Mouse (Mus musculus) cerebellum, adult 11-12 months (tissue): ENCODE measurements around the gene Ccdc138.
A peak's percentile ranks its signal among the peaks of the same experiment; 100 is the strongest.

Experiments used
- DNase-seq: peaks from one replicate; pipeline ENCODE4 v3.0.0; 2022

Ccdc138 gene

DNA sequence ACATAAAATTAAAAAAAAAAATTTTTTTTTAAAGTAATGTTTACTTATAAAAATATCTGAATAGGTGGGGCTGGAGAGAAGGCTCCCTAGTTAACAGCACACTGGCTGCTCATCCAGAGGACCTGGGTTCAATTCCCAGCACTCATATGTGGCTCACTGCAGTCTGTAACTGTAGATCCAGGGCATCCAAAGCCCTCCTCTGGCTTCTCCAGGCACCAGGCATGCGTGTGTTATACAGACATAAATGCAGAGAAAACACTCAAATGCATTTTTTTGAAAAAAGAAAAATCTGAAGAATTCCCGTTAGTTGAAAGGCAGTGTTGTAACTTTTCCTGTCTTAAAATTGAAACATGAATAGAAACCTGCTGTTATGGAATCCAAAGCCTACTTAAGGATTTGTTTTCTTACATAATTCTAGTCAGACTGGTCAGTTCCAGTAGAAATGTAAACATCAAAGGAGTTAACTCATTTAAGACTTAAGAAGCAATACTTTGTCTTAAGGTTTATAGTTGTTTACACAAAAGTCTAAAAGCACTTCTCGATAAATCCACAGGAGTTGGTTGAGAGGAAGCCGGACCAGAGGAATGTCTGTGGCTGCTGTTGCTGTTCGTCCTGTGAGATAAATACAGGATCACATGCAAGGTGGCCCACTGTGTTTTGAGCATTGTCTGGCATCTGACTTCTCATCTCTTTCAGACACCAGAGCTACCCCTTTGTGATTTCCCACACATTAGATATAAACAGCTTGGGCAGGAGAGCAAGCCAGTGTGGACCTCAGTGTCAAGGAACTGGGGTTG is 87.9 kb downstream of the Ccdc138 start:
- no peak for DNase-seq

DNA sequence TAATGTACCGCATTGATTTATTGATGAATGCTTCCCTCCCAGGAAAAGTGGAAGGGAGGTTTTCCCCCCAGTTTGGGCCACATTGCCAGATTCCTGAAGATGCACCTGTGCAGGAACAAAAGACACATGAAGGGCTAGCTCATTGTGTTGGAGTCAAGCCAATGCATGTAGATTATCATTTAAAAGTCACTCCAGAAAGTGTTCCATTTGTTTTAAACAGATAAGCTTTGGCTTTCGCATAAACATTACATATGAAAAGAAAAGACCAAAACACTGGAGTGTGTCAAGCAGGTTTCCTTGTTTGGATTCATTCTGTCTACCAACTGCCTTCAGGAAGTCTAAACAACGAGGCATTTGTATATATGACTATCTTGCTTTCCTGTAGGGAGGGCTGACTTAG is 96.7 kb downstream of the Ccdc138 start:
- no peak for DNase-seq

DNA sequence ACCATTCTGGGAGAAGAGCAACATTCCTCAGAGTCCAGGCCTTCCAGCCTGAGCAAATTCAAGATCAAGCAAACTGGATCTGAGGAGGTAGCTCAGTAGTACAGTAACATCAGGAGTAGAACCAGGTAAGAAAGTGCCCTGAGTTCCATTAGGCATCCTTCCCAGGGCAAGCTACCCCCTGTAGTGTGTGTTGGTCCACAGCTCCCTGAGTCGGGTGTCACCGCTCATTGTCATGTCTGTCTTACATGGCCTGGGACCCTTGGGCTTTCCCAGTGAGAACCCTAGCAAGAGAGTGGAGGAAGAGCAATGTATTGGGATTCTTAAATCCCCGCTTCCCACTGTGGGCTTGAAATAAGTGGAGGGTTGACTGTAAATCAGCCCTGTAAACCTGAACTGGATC is 97.4 kb downstream of the Ccdc138 start:
- DNase-seq = no peak

DNA sequence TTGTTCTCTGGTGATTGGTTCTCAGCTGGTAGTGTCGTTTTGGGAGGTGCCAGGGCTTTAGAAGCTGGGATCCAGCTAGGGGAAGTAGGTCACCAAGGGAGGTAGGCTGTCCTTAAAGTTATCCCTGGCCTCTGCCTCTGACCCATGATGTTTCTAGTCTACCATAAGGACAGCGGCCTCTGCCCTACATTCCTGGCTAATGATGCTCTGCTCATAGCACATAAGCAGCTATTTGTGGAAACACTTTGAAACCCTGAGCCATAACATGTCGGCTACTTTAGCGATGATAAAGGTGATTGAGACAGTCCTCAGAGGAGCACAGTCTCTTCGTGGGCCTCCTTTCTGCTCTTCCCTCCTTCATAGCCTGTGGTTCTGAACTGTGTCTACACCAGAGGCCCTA is 98.1 kb downstream of the Ccdc138 start:
- DNase-seq = no peak

DNA sequence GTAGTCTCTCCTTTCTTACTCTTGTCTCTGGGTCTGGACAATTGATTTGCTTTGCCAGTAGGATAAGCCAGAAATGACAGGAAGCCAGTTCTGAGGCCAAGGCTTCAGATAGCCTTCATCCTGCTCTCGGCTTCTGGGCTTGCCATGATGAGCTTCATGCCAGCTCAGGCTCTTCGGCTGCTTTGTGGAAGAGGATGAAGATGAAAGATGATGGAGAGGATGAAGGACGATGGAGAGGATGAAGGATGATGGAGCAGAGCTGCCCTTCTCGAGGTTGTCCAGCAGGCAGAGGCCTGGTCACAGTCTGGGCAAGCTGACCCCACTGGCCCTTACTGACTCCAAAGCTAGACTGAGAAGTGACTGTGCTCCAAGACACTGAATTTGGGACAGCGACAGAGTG is 102.4 kb downstream of the Ccdc138 start:
- DNase-seq = no peak

DNA sequence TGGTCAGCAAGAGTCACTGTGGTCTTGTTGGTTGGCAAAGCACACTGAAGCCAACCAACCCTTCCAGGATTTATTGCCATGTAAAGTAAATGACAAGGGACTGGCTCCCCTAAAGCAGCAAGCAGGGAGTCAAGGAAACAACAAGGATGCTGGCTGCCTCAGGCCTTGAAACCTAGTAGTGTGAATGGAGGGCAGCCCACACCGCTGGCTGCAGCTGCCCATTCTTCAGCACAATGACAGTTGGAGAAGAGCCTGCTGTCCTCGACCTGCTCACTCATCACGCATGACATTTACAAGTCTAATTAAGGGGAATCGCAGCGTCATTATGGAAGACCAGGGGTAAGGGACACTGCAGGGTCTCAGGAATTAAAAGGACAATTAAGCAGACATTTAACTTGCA is 103.2 kb downstream of the Ccdc138 start:
- no peak for DNase-seq

DNA sequence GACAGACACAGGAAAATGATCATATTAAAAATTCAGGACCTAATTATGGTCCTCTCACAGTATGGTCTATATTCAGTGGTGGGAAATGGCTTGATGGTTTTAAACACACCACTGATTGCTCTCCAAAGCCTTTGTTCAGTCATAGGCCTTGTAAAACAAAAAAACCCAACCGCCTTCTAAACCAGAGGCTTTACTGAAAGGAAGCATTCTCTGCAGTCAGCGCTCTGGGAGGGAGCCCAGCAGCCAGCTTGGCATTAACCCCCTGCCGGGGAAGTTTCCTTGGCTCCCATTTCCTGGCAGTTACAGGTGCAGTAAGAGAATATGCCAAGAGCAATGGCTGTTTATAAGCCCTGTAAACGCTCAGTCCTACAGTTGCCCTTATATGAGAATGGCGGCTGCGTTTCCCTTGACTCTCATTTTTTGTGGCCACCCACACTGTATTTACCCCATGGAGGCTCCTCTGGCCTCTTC is 103.7 kb downstream of the Ccdc138 start:
- DNase-seq = peak; percentile 66

DNA sequence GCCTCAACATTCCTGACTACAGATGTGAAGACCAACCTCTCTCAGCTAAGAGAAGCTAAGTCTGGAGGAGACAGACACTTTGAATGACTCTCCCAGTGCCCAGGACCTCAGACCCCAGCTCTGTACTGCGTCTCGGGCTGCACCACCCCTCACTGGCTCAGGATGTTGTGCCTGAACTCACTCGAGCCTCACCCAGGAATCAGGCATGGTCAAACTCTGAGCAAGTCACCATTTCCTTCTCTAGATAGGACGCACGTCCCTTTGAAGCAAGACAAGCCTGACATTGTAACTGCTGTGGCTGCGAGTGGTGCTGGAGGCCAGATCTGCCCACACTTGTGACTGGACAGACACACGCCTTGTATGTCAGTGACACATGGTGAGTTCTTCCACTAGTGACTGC is 104.2 kb downstream of the Ccdc138 start:
- no peak for DNase-seq

DNA sequence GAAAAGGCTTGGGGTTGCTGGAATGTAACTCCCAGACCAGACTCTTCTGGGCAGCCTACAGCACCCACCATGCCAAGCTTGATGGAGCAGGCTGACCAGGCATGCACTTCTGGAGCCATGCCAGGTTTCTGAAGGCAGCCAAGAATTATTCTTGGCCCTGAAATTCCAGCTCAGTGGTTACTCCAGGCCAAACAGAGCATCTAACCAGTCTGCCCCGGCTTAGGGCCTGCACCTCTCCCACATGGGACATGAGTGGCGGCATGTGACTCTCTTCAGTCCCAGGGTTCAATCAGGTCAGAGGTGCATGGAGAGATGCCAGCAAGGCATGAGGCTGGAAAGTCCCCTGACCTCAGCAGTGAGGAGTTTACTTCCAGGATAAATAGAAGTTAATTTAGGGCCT is 107.0 kb downstream of the Ccdc138 start:
- DNase-seq = peak; percentile 71

DNA sequence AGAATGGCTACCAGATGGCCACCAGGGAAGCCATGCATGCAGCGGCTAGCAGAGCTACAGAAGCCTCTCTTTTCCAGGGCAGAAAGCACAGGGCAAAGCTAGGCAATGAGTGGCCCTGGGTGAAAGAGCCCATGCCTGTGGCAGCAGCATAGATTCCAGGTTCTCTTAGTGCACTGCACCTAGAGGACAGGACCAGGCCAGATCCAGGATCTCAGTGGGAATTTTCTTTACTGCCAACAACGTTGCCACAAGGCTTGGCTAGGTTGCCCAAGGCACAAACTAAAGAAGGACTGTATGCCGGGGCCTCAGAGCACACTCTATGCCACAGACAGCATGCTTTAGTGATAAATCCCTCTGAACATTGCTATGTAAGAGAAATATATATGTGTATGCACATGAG is 108.6 kb downstream of the Ccdc138 start:
- no peak for DNase-seq

DNA sequence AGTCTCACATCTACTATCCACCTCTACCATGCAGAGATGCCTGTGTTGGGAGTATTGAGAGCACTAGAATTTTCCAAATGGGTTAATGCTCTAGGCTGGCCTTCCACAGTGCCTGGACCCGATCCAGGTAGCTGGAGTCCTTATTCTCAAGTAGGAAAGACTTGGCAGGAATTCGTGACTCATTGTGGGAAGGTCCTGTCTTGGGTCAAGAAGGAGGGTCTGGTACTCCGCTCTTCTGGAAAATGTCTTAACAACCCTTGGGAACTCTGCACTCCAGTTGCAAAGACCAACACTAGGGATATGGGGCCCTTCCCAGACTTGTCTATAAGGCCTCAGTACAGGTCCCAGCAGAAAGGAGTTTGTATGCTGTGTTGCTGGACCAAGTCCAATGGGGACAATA is 111.1 kb downstream of the Ccdc138 start:
- DNase-seq = no peak

DNA sequence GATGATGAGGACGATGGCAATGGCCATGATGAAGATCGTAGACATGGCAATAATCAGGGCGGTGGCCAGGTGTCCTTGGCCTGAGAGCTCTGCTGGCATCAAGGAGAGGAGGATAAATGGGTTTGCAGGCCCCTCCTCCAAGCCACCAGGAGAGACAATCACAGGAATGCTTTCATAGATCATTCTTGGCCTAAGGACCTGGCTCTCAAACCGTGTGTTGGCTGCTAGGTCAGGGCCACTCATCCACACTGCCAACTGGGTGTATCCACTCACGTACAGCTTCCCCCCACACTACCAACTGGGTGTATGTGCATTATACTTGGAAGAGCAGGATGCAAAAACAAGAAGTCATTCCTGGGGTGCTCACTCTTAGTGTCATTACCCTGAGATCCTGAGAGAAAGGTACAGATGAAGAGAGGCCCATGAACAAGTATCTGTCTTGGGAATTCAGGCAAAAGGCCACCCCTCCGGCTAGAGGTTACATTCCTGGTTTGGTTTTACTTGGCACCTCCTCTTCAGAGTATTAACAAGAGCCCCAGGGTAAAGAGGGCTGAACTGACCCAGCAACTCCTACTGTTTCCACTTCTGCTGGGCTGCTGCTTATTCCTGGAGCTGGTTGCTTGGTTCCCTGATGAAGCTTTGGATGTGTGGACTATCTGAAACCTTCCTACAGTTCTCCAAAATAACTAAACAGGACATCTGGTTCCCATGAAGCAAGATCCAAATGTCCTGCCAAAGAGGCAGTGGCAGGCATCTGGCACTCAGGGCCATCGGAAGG is 112.9 kb downstream of the Ccdc138 start:
- no peak for DNase-seq

DNA sequence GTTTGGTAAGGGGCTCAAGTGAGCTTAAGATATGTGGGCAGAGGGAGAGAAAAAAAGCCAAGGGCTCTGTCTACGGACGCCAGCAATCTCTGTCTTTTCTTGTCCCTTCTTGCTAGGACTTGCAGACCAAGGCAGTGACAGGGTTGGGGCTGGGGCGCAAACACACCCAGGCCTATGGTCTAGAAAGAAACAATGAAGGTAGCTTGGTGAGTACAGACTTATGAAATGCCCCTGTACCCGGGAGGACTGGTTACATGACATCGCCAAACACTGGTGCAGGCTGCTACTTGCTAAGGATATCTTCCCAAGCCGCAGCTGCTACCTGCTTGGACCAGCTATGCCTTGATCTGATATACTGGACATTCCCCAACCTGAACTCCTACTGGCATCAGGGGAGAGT is 116.9 kb downstream of the Ccdc138 start:
- no peak for DNase-seq

DNA sequence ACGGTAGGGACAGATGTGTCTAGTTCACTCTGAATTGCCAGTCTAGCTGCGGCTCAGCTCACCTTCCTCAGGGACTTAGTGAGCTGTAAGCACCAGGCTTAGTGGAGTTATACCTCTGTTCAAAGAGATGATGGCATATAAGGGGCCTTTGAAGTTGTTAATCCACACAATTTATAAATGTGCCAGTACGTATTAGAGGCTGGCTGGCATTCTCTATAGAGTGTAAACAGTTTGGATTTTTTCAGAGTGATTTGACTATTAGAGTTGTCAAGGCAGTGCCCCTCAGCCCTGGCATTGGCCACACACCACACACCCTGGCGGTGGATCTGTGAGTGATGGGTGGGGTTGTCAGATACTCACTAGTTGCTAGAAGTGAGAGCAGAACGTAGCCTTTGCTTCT is 118.8 kb downstream of the Ccdc138 start:
- DNase-seq = no peak

DNA sequence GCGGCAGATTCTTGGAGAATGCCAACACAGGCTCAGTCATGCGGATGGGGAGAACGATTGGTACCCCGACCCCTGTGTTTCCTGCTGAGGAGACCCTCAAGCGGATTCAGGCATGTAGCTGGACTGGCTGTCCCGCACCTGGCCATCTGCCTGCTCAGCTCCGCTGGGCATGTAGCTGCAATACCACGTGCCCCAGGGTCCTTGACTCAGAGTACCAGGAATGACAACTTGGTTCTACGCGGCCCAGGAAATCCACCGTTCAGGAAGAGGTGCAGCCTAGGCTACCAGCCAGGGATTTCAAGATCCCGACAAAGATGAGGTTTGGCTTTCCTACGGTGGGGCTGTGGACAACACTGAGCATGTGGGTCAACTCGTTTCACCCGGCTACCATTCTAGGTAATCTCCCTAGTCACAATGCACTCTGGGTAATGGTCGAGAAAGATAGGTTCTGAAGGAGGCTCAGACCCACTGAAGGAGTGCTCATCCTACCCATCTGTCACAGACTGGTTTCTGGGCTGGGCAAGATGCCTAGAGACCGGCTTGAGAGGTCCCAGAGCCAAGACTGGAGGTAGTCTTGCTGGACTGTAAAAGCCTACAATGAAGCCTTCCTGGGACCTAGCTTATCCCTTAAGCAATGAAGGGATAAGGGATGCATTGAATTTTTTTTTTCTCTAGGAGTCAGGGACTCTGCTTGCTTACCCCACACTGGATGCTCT is 120.9 kb downstream of the Ccdc138 start:
- DNase-seq = peak; percentile 85

DNA sequence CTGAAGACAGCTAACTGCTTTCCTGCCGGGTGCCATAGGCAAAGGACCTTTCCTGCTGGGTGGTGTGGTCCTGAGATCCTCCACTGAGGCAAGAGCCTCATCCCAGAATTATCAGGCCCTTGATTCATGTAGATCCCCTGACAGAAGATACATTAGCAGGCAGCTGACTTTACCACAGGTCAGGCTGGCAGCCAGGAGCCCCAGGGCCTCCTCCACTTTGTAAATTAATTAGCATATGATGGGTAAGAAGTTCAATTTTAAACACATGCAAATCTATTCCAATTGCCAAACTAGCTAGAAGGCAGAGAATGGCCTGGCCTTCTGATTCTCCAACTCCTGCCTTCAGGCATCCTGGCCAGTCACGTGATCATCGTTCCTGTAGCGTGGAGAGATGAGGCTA is 121.5 kb downstream of the Ccdc138 start:
- DNase-seq = peak; percentile 21

DNA sequence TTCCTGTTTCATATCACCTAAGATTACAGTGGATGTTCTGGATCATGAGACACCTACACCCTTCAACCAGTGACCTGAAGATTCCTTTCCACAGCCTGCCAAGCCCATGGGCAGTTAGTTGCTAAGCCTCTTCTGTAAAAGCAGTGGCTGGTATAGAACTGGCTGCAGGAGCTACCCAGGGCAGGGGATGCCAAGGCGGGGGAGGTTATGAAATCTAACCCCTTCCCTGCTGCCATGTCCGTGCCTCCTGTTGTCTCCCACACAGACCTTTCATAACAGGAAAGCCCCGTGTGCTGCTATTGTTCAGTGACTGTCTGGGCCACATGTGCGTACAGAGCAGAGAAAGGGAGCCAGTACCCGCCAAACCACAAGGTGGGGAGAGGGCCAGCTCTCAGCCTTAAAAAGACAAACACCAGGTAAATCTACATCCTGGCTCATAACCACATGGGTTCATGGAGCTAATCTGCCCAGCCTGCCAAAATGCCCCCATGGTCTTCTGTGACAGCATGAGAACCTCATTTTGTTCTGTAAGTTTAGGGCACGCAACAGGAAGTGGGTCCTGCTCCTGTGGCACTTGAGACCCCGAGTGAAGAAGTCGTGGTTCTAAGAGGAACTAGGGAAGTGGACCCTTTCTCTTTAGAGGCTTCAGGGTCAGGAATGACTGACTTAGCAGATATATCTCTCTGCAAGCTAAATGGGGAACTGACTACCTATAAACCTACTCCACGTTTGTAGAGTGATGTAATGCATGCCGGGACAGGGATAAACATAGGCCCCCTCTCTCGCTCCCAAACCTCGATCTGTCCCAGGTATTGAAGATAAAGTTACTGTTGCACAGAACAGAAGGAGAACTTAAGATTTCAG is 127.3 kb downstream of the Ccdc138 start:
- DNase-seq = no peak
